Mouse (Mus musculus) spleen, adult 10 weeks (tissue): ENCODE results near the gene Poln. TPM values are rescaled to one million over a fixed set of nuclear protein-coding genes. Genes with fewer than 3 reads are reported as not detected.

Experiments used
- polyA plus RNA-seq: library from polyadenylated mRNA; stranded (reverse); fragments of 350-450 nt; fragmentation: Illumina TruSeq; extraction: RNeasy Lipid Tissue Mini Kit (QIAGEN cat#74804); gene quantifications from one replicate; pipeline ENCODE4 v1.2.3, GENCODE M21; 2015; ENCODE audit warnings: low replicate concordance; ENCODE audit not compliant: insufficient read depth

Poln gene
- polyA plus RNA-seq = 1.8 TPM

GRCm38 (mm10) chr5:34168950-34169891 lies at the start of gene Poln, which contains the start of gene Haus3:
Gene Poln, minus strand, starts transcription at chr5:34169448.
Gene Haus3, minus strand, starts transcription at chr5:34169527.

GRCm38 (mm10) chr5:34187601-34188316 lies 18.5 kb upstream of the Poln start, which contains the start of gene Mxd4:
Gene Mxd4, minus strand, starts transcription at chr5:34187720.

GRCm38 (mm10) chr5:33995843-33996693 lies 173.2 kb downstream of the Poln start, which contains the start of gene Nat8l:
Gene Nat8l, plus strand, starts transcription at chr5:33995984.

GRCm38 (mm10) chr5:33983309-33984121 lies 185.7 kb downstream of the Poln start, which contains the start of gene Gm1673:
Gene Gm1673, plus strand, starts transcription at chr5:33983433.

Other genes starting within 250 kb of the Poln start
- gene Nelfa, start 233.0 kb downstream of the Poln start, polyA plus RNA-seq = 18.3 TPM
- gene Gm1673, start 186.0 kb downstream of the Poln start, polyA plus RNA-seq = not detected
- gene Nat8l, start 173.5 kb downstream of the Poln start, polyA plus RNA-seq = 1.1 TPM
- 58.6 TPM for gene Haus3, start 79 bp upstream of the Poln start, polyA plus RNA-seq
- gene Mxd4, start 18.3 kb upstream of the Poln start, polyA plus RNA-seq = 69.8 TPM
- gene Zfyve28, start 119.0 kb upstream of the Poln start, polyA plus RNA-seq = 1.8 TPM
- gene Cfap99, start 119.2 kb upstream of the Poln start, polyA plus RNA-seq = not detected
- 121 TPM for gene Rnf4, start 166.8 kb upstream of the Poln start, polyA plus RNA-seq
- gene Fam193a, start 200.5 kb upstream of the Poln start, polyA plus RNA-seq = 33.6 TPM